Mouse (Mus musculus) limb, embryonic 11.5 days (tissue): ENCODE data around the gene Ak1. TPM values are rescaled to one million over a fixed set of nuclear protein-coding genes. Genes with fewer than 3 reads are reported as not detected.
A peak's percentile ranks its signal among the peaks of the same experiment; 100 is the strongest.

ENCODE experiments used
- ATAC-seq: fragments of 200-750 bp; cut with Nextera tagmentation; 2 replicates; pipeline ENCODE4 v1.8.0; 2017; ENCODE audit warnings: low read depth; ENCODE audit not compliant: insufficient number of reproducible peaks, low FRiP score, low TSS enrichment
- DNase-seq: peaks from one replicate; pipeline ENCODE4 v3.0.0-alpha.2; 2015; ENCODE audit warnings: low spot score
- H3K27ac ChIP-seq: fragments of 300-500 bp; sonication (generic); replicated peaks from 2 replicates; pipeline ENCODE4 v1.5.1; 2014; ENCODE audit warnings: low read depth, mild to moderate bottlenecking, low read length
- H3K27me3 ChIP-seq: fragments of 300-500 bp; sonication (generic); 2 replicates; pipeline ENCODE4 v1.6.1; 2014; ENCODE audit warnings: mild to moderate bottlenecking, low read length, mixed read lengths; ENCODE audit not compliant: control insufficient read depth, insufficient read depth
- H3K36me3 ChIP-seq: fragments of 300-500 bp; sonication (generic); 2 replicates; pipeline ENCODE4 v1.6.1; 2014; ENCODE audit warnings: mild to moderate bottlenecking, low read length, moderate library complexity, mixed read lengths; ENCODE audit not compliant: control insufficient read depth, insufficient read depth
- H3K4me1 ChIP-seq: fragments of 300-500 bp; sonication (generic); 2 replicates; pipeline ENCODE4 v1.6.1; 2014; ENCODE audit warnings: low read length, mixed read lengths; ENCODE audit not compliant: control insufficient read depth, insufficient read depth
- H3K4me2 ChIP-seq: fragments of 300-500 bp; sonication (generic); 2 replicates; pipeline ENCODE4 v1.6.1; 2014; ENCODE audit warnings: low read depth, mild to moderate bottlenecking, moderate library complexity; ENCODE audit not compliant: severe bottlenecking
- H3K4me3 ChIP-seq: fragments of 300-500 bp; sonication (generic); 2 replicates; pipeline ENCODE4 v1.5.1; 2014; ENCODE audit warnings: low read depth, low read length
- H3K9ac ChIP-seq: fragments of 300-500 bp; sonication (generic); 2 replicates; pipeline ENCODE4 v1.6.1; 2014; ENCODE audit warnings: mild to moderate bottlenecking, low read length
- H3K9me3 ChIP-seq: fragments of 300-500 bp; sonication (generic); 2 replicates; pipeline ENCODE4 v1.6.1; 2016; ENCODE audit warnings: low read length; ENCODE audit not compliant: control insufficient read depth
- WGBS: fragments of 180-500 bp; shearing (Covaris S2); extraction: QIAGEN DNeasy Blood & Tissue Kit; methylation state at CpG from one replicate; pipeline ENCODE4 v1.1.7; 2014; 5-methylcytosine and 5-hydroxymethylcytosine counted together
- polyA plus RNA-seq: library from polyadenylated mRNA; unstranded; fragments of >200 nt; fragmentation: Nextera tagmentation; extraction: Ambion mirVana; gene quantifications from 2 replicates; pipeline ENCODE4 v1.2.1, GENCODE M21; 2014

Ak1 gene
- polyA plus RNA-seq, 1 experiment from 2014 or later, result 29.8 TPM

GRCm38 (mm10) chr2:32581450-32582095 lies 40.0 kb upstream of the Ak1 start:
- WGBS, result 37% methylated on average over 19 of the region's 19 CpGs
- no peak overlapping the region for H3K27ac ChIP-seq
- DNase-seq (peak; percentile 62), ATAC-seq (no peak)
- no peaks in the 10 kb centered on the region for H3K36me3 ChIP-seq
- H3K9ac ChIP-seq, result no peak overlapping the region
- H3K27me3 ChIP-seq, result peaks cover 14% of the 10 kb centered on the region
- H3K4me3 ChIP-seq, result no peak overlapping the region
- 0 out of 2 replicates have a peak, but pooled peaks cover 4% of the 10 kb centered on the region for H3K4me1 ChIP-seq
- H3K9me3 ChIP-seq, result no peaks in the 10 kb centered on the region
- no peak overlapping the region for H3K4me2 ChIP-seq

GRCm38 (mm10) chr2:32582830-32583799 lies 38.4 kb upstream of the Ak1 start:
- peak overlapping the region; percentile 51 for H3K4me2 ChIP-seq
- peaks cover 7% of the 10 kb centered on the region for H3K27me3 ChIP-seq
- ATAC-seq, result peak; percentile 68
- H3K9me3 ChIP-seq, result no peaks in the 10 kb centered on the region
- WGBS, result 14% methylated on average over 37 of the region's 37 CpGs
- peak overlapping the region; percentile 9; the same call in 1 of the 2 replicates for H3K4me3 ChIP-seq
- H3K9ac ChIP-seq, result no peak overlapping the region
- H3K27ac ChIP-seq, result no peak overlapping the region
- DNase-seq, result peak; percentile 88
- peaks cover 13% of the 10 kb centered on the region for H3K4me1 ChIP-seq
- H3K36me3 ChIP-seq, result no peaks in the 10 kb centered on the region

GRCm38 (mm10) chr2:32585149-32585714 lies 36.3 kb upstream of the Ak1 start:
- Histone ChIP-seq H3K4me2 (no peak overlapping the region), H3K9ac (no peak overlapping the region), H3K27me3 (no peaks in the 10 kb centered on the region), H3K27ac (no peak overlapping the region), H3K4me3 (no peak overlapping the region), H3K4me1 (peaks cover 13% of the 10 kb centered on the region), H3K9me3 (no peaks in the 10 kb centered on the region), H3K36me3 (no peaks in the 10 kb centered on the region)
- 86% methylated on average over 7 of the region's 7 CpGs for WGBS
- DNase-seq (no peak), ATAC-seq (no peak)

- WGBS, result under 1% methylated on average over 38 of the region's 38 CpGs
- ATAC-seq, result peak; percentile 85
- DNase-seq, result peak; percentile 96
- Histone ChIP-seq H3K36me3 (no peaks in the 10 kb centered on the region), H3K9ac (peak within 1 kb of the TSS; percentile 72), H3K4me3 (peak within 1 kb of the TSS; percentile 52), H3K27me3 (no peaks in the 10 kb centered on the region), H3K4me2 (peak within 1 kb of the TSS; percentile 61), H3K4me1 (peaks cover 13% of the 10 kb centered on the region), H3K9me3 (no peaks in the 10 kb centered on the region), H3K27ac (peak within 1 kb of the TSS; percentile 10; the same call in 1 of the 2 replicates)
Observed at GRCm38 (mm10) chr2:32586871-32587351, 34.6 kb upstream of the Ak1 start, which contains the start of gene St6galnac4. Gene St6galnac4 (plus strand): TSS chr2:32587095.

GRCm38 (mm10) chr2:32587731-32588321 lies 33.7 kb upstream of the Ak1 start:
- Histone ChIP-seq H3K27me3 (no peaks in the 10 kb centered on the region), H3K4me2 (peak overlapping the region; percentile 61), H3K9ac (peak overlapping the region; percentile 72), H3K9me3 (no peaks in the 10 kb centered on the region), H3K4me1 (peaks cover 13% of the 10 kb centered on the region), H3K27ac (no peak overlapping the region), H3K4me3 (peak overlapping the region; percentile 52), H3K36me3 (no peaks in the 10 kb centered on the region)
- ATAC-seq (no peak), DNase-seq (no peak)
- WGBS, result 19% methylated on average over 9 of the region's 9 CpGs

- DNase-seq, result no peak
- Histone ChIP-seq H3K27ac (no peak overlapping the region), H3K27me3 (no peaks in the 10 kb centered on the region), H3K9me3 (no peaks in the 10 kb centered on the region), H3K4me2 (no peak overlapping the region), H3K4me1 (peaks cover 9% of the 10 kb centered on the region), H3K36me3 (no peaks in the 10 kb centered on the region), H3K4me3 (no peak overlapping the region), H3K9ac (no peak overlapping the region)
- no peak for ATAC-seq
- 75% methylated on average over 11 of the region's 11 CpGs for WGBS
Observed at GRCm38 (mm10) chr2:32589213-32589795, 32.3 kb upstream of the Ak1 start.

GRCm38 (mm10) chr2:32590224-32590623 lies 31.3 kb upstream of the Ak1 start:
- Histone ChIP-seq H3K27ac (no peak overlapping the region), H3K4me3 (no peak overlapping the region), H3K36me3 (no peaks in the 10 kb centered on the region), H3K9me3 (no peaks in the 10 kb centered on the region), H3K9ac (no peak overlapping the region), H3K4me2 (no peak overlapping the region), H3K27me3 (no peaks in the 10 kb centered on the region), H3K4me1 (peaks cover 9% of the 10 kb centered on the region)
- no peak for ATAC-seq
- 79% methylated on average over 10 of the region's 10 CpGs for WGBS
- DNase-seq, result no peak
